Mouse (Mus musculus) CH12.LX (cell line): Measurements from ENCODE around the gene Gm44579. TPM values are rescaled to one million over a fixed set of nuclear protein-coding genes. Genes with fewer than 3 reads are reported as not detected.
A peak's percentile ranks its signal among the peaks of the same experiment; 100 is the strongest.

ENCODE experiments used
- DNase-seq: peaks from one replicate; pipeline ENCODE4 v3.0.0-alpha.2; 2013; ENCODE audit errors: extremely low read depth
- H3K27ac ChIP-seq: 2 replicates; pipeline ENCODE4 v1.5.1; 2012; ENCODE audit warnings: low read depth, mild to moderate bottlenecking, control low read depth, moderate library complexity; ENCODE audit not compliant: insufficient read depth
- H3K27me3 ChIP-seq: replicated peaks from 2 replicates; pipeline ENCODE3; 2012; ENCODE audit warnings: inconsistent platforms
- H3K36me3 ChIP-seq, 2 experiments: replicated peaks in 1 of 2; 2 replicates each; pipeline versions ENCODE3 to v1.6.1; 2012; ENCODE audit warnings: inconsistent platforms in 1 of 2, low read length in 1 of 2, mild to moderate bottlenecking in 1 of 2, mixed read lengths in 1 of 2, moderate library complexity in 1 of 2; ENCODE audit not compliant: control insufficient read depth in 1 of 2, insufficient read depth in 1 of 2
- H3K4me1 ChIP-seq, 2 experiments: 2 replicates each; pipeline ENCODE4 v1.6.1; 2012; ENCODE audit warnings: inconsistent platforms in 1 of 2, moderate library complexity in 1 of 2; ENCODE audit not compliant: insufficient read depth in 2 of 2, control insufficient read depth in 1 of 2
- H3K4me2 ChIP-seq: 2 replicates; pipeline ENCODE4 v1.6.1; 2012; ENCODE audit warnings: low read depth, mild to moderate bottlenecking, control low read depth; ENCODE audit not compliant: poor library complexity, insufficient read depth, severe bottlenecking
- H3K4me3 ChIP-seq, 3 experiments: fragments of 150-350 bp in 1 of 3; sonication (generic) in 1 of 3; replicated peaks in 1 of 3; 2 replicates each; pipeline versions ENCODE3 to v1.5.1; 2011 to 2012; ENCODE audit warnings: low read depth in 2 of 3, low read length in 2 of 3, mild to moderate bottlenecking in 2 of 3, moderate library complexity in 2 of 3, control low read depth in 1 of 3, improper control_type of control experiment in 1 of 3, inconsistent platforms in 1 of 3, mixed read lengths in 1 of 3; ENCODE audit not compliant: poor library complexity in 1 of 3
- H3K79me2 ChIP-seq: replicated peaks from 2 replicates; pipeline ENCODE4 v1.6.1; 2012; ENCODE audit warnings: mild to moderate bottlenecking, moderate library complexity; ENCODE audit not compliant: control insufficient read depth, poor library complexity, insufficient read depth, severe bottlenecking; ENCODE audit errors: extremely low read depth
- H3K9ac ChIP-seq: 2 replicates; pipeline ENCODE4 v1.6.1; 2012; ENCODE audit warnings: low read depth, mild to moderate bottlenecking, control low read depth, moderate library complexity; ENCODE audit not compliant: insufficient read depth
- H3K9me3 ChIP-seq: replicated peaks from 2 replicates; pipeline ENCODE3; 2012; ENCODE audit warnings: low read length, inconsistent platforms, mixed read lengths
- BHLHE40 ChIP-seq: IDR thresholded peaks from 2 replicates; pipeline ENCODE4 v1.6.1; 2011; ENCODE audit warnings: mild to moderate bottlenecking, low read depth, low read length, improper control_type of control experiment
- CTCF ChIP-seq, 2 experiments: IDR thresholded peaks in 1 of 2; conservative IDR thresholded peaks in 1 of 2; 2 replicates each; pipeline ENCODE4 v1.5.1; 2011 to 2012; ENCODE audit warnings: low read depth in 2 of 2, low read length in 2 of 2, improper control_type of control experiment in 1 of 2, inconsistent platforms in 1 of 2, mild to moderate bottlenecking in 1 of 2, moderate library complexity in 1 of 2
- E2F4 ChIP-seq: IDR thresholded peaks from 2 replicates; pipeline ENCODE4 v1.6.1; 2011; ENCODE audit warnings: low read depth, low read length, improper control_type of control experiment; ENCODE audit not compliant: insufficient replicate concordance
- ELF1 ChIP-seq: IDR thresholded peaks from 2 replicates; pipeline ENCODE4 v1.6.1; 2014; ENCODE audit warnings: low read depth, mild to moderate bottlenecking, inconsistent platforms, low read length, improper control_type of control experiment
- EP300 ChIP-seq: IDR thresholded peaks from 2 replicates; pipeline ENCODE4 v1.6.1; 2011; ENCODE audit warnings: low read length, improper control_type of control experiment
- ETS1 ChIP-seq: conservative IDR thresholded peaks from 2 replicates; pipeline ENCODE4 v1.6.1; 2012; ENCODE audit warnings: low read depth, mild to moderate bottlenecking, inconsistent platforms, low read length, improper control_type of control experiment, moderate library complexity
- HCFC1 ChIP-seq: IDR thresholded peaks from 2 replicates; pipeline ENCODE4 v1.6.1; 2012; ENCODE audit warnings: low read depth, mild to moderate bottlenecking, inconsistent platforms, low read length, improper control_type of control experiment
- IRF4 ChIP-seq: IDR thresholded peaks from 2 replicates; pipeline ENCODE4 v1.6.1; 2014; ENCODE audit warnings: low read depth, mild to moderate bottlenecking, inconsistent platforms, low read length, improper control_type of control experiment
- JUN ChIP-seq: IDR thresholded peaks from 2 replicates; pipeline ENCODE4 v1.6.1; 2011; ENCODE audit warnings: low read depth, mild to moderate bottlenecking, low read length, improper control_type of control experiment, moderate library complexity; ENCODE audit not compliant: insufficient read depth
- KAT2A ChIP-seq: IDR thresholded peaks from 2 replicates; pipeline ENCODE4 v1.6.1; 2012; ENCODE audit warnings: low read length, improper control_type of control experiment, inconsistent platforms; ENCODE audit not compliant: insufficient replicate concordance
- MAX ChIP-seq: IDR thresholded peaks from 2 replicates; pipeline ENCODE4 v1.6.1; 2011; ENCODE audit warnings: low read length, improper control_type of control experiment
- MEF2A ChIP-seq: IDR thresholded peaks from 2 replicates; pipeline ENCODE4 v1.6.1; 2014; ENCODE audit warnings: low read depth, mild to moderate bottlenecking, inconsistent platforms, low read length, improper control_type of control experiment, borderline replicate concordance
- MXI1 ChIP-seq: IDR thresholded peaks from 2 replicates; pipeline ENCODE4 v1.6.1; 2011; ENCODE audit warnings: mild to moderate bottlenecking, low read depth, low read length, improper control_type of control experiment
- MYC ChIP-seq: IDR thresholded peaks from 2 replicates; pipeline ENCODE4 v1.6.1; 2011; ENCODE audit warnings: low read depth, mild to moderate bottlenecking, improper control_type of control experiment, low read length
- NELFE ChIP-seq: IDR thresholded peaks from 2 replicates; pipeline ENCODE4 v1.6.1; 2011; ENCODE audit warnings: low read depth, low read length, improper control_type of control experiment
- NRF1 ChIP-seq: IDR thresholded peaks from 2 replicates; pipeline ENCODE4 v1.6.1; 2014; ENCODE audit warnings: low read depth, mild to moderate bottlenecking, inconsistent platforms, low read length, improper control_type of control experiment, moderate library complexity
- RCOR1 ChIP-seq: conservative IDR thresholded peaks from 2 replicates; pipeline ENCODE4 v1.6.1; 2012; ENCODE audit warnings: low read depth, mild to moderate bottlenecking, inconsistent platforms, low read length, improper control_type of control experiment
- SIN3A ChIP-seq: IDR thresholded peaks from 2 replicates; pipeline ENCODE4 v1.6.1; 2012; ENCODE audit warnings: low read length, improper control_type of control experiment, inconsistent platforms
- TBP ChIP-seq: conservative IDR thresholded peaks from 2 replicates; pipeline ENCODE4 v1.6.1; 2011; ENCODE audit warnings: low read depth, low read length, improper control_type of control experiment
- ZC3H11A ChIP-seq: IDR thresholded peaks from 2 replicates; pipeline ENCODE4 v1.6.1; 2012; ENCODE audit warnings: low read depth, mild to moderate bottlenecking, inconsistent platforms, low read length, improper control_type of control experiment
- dilution Hi-C: fragments of 300-500 bp; cut with MboI; formaldehyde crosslinking; loops from 2 replicates; pipeline ENCODE4 v1.14.3; 2020; ENCODE audit warnings: low sequenced_read_pairs; ENCODE audit not compliant: extremely low pct_unique_long_range_greater_than_20kb, extremely low pct_ligation_motif_present
- in situ Hi-C: fragments of 300-500 bp; cut with MboI; formaldehyde crosslinking; loops from 3 replicates; pipeline ENCODE4 v1.14.3; 2019; ENCODE audit warnings: low sequenced_read_pairs, low pct_ligation_motif_present, low pct_unique_long_range_greater_than_20kb, mixed read lengths
- polyA plus RNA-seq: library from polyadenylated mRNA; unstranded; fragments of >175 nt; gene quantifications from 2 replicates; pipeline ENCODE4 v1.2.1, GENCODE M21; 2012; ENCODE audit warnings: low read depth; ENCODE audit not compliant: insufficient read length
- total RNA-seq, 2 experiments: library from RNA; depleted of rRNA; stranded (reverse); fragments of 300-350 nt in 1 of 2; fragments of >200 nt in 1 of 2; gene quantifications; 2 replicates each; pipeline ENCODE4 v1.2.3; 2012 to 2014

Gm44579 gene
- total and polyA plus RNA-seq, 3 experiments = not detected

GRCm38 (mm10) chr15:98170365-98170764, 50.4 kb downstream of the Gm44579 start (continued):
- TF ChIP-seq ELF1 = no peak; the same call in 1 of the 2 replicates
- TF ChIP-seq HCFC1 = no peak
- TF ChIP-seq MYC = no peak
- TF ChIP-seq ETS1 = peak; percentile 96
- no peak for TF ChIP-seq NELFE

DNA sequence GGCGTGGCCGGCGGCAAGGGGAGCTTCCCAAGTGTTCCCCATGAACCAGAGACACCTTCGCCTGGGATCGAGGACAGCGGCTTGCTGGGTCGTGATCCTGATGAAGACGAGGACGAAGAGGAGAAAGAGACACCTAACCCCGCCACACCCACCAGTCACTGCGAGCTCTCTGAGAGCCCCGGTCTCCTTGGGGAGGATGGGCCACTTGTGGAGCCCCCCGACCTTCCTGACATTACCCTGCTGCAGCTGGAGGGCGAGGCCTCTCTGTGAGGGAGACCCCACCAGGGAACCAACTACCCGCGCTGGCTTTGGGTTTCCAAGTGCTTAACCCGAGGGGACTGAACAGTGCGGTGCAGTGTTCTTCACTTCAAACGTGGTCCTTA, 52.2 kb downstream of the Gm44579 start:
- in situ Hi-C loops = loop anchor here (25.0 kb wide), 1 partner anchor 306 kb away; no protein-coding TSS in a partner anchor

DNA sequence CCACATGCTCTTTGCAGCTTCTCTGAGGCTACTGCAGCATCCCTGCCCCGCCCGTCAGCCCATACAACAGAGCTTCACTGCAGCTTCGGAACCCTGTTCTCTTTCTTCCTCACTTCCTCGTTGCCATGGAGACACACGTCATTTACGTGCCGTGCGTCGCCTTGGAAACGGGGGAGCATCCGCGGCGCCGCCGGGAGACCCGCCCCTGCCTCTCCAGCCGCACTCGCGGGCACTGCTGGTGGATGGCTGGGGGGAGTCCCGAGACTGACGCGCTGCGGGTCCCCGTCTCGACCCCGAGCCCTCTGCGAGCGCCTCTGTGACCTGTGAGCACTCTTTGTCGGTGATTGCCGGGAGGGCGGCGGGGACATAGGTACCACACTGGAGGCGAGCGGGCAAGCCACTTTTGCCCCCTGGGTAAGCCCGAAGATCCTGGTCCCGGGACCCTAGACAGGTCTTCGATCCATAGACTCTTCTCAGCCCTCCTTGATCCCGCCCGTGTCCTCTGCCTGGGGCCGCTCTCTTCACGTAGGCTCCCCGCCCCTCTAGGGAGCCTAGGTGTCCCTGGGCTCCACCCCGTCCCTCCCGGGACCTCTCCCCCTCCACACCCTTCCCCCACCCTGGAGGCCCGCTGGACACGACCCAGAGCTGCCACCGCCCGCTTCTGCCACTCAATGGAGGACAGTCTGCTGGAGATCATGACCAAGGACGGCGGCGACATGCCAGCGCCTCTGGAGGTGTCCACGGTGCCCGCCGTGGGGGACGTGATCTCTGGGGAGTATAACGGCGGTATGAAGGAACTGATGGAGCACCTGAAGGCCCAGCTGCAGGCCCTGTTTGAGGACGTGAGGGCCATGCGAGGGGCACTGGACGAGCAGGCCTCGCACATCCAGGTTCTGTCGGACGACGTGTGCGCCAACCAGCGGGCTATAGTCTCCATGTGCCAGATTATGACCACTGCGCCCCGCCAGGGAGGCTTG, 52.8 kb downstream of the Gm44579 start:
- Histone ChIP-seq H3K4me1 (peaks cover 10 to 45% of the 10 kb centered on the region in 2 experiments), H3K9ac (no peak overlapping the region), H3K27me3 (peaks cover 89% of the 10 kb centered on the region), H3K27ac (no peak overlapping the region), H3K79me2 (no peaks in the 10 kb centered on the region), H3K4me3 (peak overlapping the region in 2 of 3 experiments; percentile 16 to 52), H3K36me3 (no peaks in the 10 kb centered on the region), H3K4me2 (peak overlapping the region; percentile 99), H3K9me3 (no peaks in the 10 kb centered on the region)
- TF ChIP-seq KAT2A (no peak), CTCF (conservative IDR thresholded peaks at IDR 0.05 in 1 of 2, IDR thresholded peaks at IDR 0.05 in 1 of 2; ENCODE audit: low read depth in 2 of 2, low read length in 2 of 2) (no peak), ELF1 (peak; percentile 69), MXI1 (peak; percentile 98), ETS1 (no peak), SIN3A (no peak), RCOR1 (no peak)
- dilution Hi-C loops = no loop called here
- in situ Hi-C loops = loop anchor here (25.0 kb wide), 1 partner anchor 306 kb away; no protein-coding TSS in a partner anchor
- DNase-seq = peak; percentile 97

More for the DNA sequence above, 52.2 kb downstream of the Gm44579 start:
- H3K4me3 ChIP-seq = no peak overlapping the region
- no peak overlapping the region for H3K4me2 ChIP-seq
- no peaks in the 10 kb centered on the region for H3K9me3 ChIP-seq
- dilution Hi-C loops = no loop called here
- peaks cover 10 to 45% of the 10 kb centered on the region in 2 experiments for H3K4me1 ChIP-seq
- no peaks in the 10 kb centered on the region for H3K79me2 ChIP-seq
- no peak for DNase-seq
- no peak overlapping the region for H3K27ac ChIP-seq
- peaks cover 92% of the 10 kb centered on the region for H3K27me3 ChIP-seq
- H3K36me3 ChIP-seq = no peaks in the 10 kb centered on the region
- TF ChIP-seq MYC (no peak), BHLHE40 (no peak), EP300 (no peak), JUN (no peak), NRF1 (no peak), ZC3H11A (no peak), IRF4 (no peak), HCFC1 (no peak), E2F4 (no peak), MAX (no peak), TBP (no peak), MEF2A (no peak)
- TF ChIP-seq, all 38 proteins: peak for 0
- no peak overlapping the region for H3K9ac ChIP-seq
